Mouse (Mus musculus) right cerebral cortex, postnatal 10 days (tissue): Measurements from ENCODE around the gene Tctex1d2.
"Not testable (repeated sequence)": the region's sequence is repeated elsewhere in the genome, so short reads cannot be mapped to it uniquely, and the experiment has no call there.

ENCODE experiments used
- DNase-seq, 2 experiments: peaks; one replicate each; pipeline ENCODE4 v3.0.0; 2021; ENCODE audit warnings: low spot score in 2 of 2

The Tctex1d2 gene

GRCm38 (mm10) chr16:32431047-32431591 is 11.6 kb downstream of the Tctex1d2 start:
- no peak for DNase-seq

GRCm38 (mm10) chr16:32431926-32432325 is 12.4 kb downstream of the Tctex1d2 start:
- DNase-seq: no peak

- no peak for DNase-seq
Measured at GRCm38 (mm10) chr16:32433138-32433537, 13.6 kb downstream of the Tctex1d2 start.

- DNase-seq: no peak
Measured at GRCm38 (mm10) chr16:32434066-32434465, 14.6 kb downstream of the Tctex1d2 start.

- no peak for DNase-seq
Measured at GRCm38 (mm10) chr16:32434691-32435090, 15.2 kb downstream of the Tctex1d2 start.

- no peak for DNase-seq
Measured at GRCm38 (mm10) chr16:32436657-32437056, 17.2 kb downstream of the Tctex1d2 start.

GRCm38 (mm10) chr16:32437266-32437665 is 17.8 kb downstream of the Tctex1d2 start:
- DNase-seq: no peak

GRCm38 (mm10) chr16:32441432-32441831 is 21.9 kb downstream of the Tctex1d2 start:
- no peak for DNase-seq

- DNase-seq: not testable (repeated sequence)
Measured at GRCm38 (mm10) chr16:32444615-32445014, 25.1 kb downstream of the Tctex1d2 start.

GRCm38 (mm10) chr16:32445558-32445957 is 26.1 kb downstream of the Tctex1d2 start:
- DNase-seq: no peak

GRCm38 (mm10) chr16:32446563-32447138 is 27.1 kb downstream of the Tctex1d2 start:
- DNase-seq: no peak

GRCm38 (mm10) chr16:32449665-32450064 is 30.2 kb downstream of the Tctex1d2 start:
- no peak for DNase-seq

GRCm38 (mm10) chr16:32450133-32450532 is 30.6 kb downstream of the Tctex1d2 start:
- DNase-seq: no peak

GRCm38 (mm10) chr16:32453102-32453501 is 33.6 kb downstream of the Tctex1d2 start:
- DNase-seq: no peak

- no peak for DNase-seq
Measured at GRCm38 (mm10) chr16:32454646-32455045, 35.1 kb downstream of the Tctex1d2 start.

GRCm38 (mm10) chr16:32456086-32456485 is 36.6 kb downstream of the Tctex1d2 start:
- no peak for DNase-seq

GRCm38 (mm10) chr16:32456761-32457160 is 37.3 kb downstream of the Tctex1d2 start:
- no peak for DNase-seq

- DNase-seq: peak; percentile 35 to 41
Measured at GRCm38 (mm10) chr16:32457589-32458386, 38.3 kb downstream of the Tctex1d2 start.

GRCm38 (mm10) chr16:32460518-32460917 is 41.0 kb downstream of the Tctex1d2 start:
- DNase-seq: no peak

- DNase-seq: no peak
Measured at GRCm38 (mm10) chr16:32461713-32462112, 42.2 kb downstream of the Tctex1d2 start.

GRCm38 (mm10) chr16:32462950-32463349 is 43.4 kb downstream of the Tctex1d2 start:
- DNase-seq: no peak

GRCm38 (mm10) chr16:32463426-32463825 is 43.9 kb downstream of the Tctex1d2 start:
- DNase-seq: no peak

- DNase-seq: no peak
Measured at GRCm38 (mm10) chr16:32464908-32465307, 45.4 kb downstream of the Tctex1d2 start.
